Mouse (Mus musculus): ENCODE data around the gene Rbfox3.

- no peak for TF ChIP-seq EP300 (optimal IDR thresholded peaks at IDR 0.05)
- no peak for TF ChIP-seq CTCF (IDR thresholded peaks at IDR 0.05; ENCODE audit: low read depth)
Observed at GRCm38 (mm10) chr11:118934925-118935324, 23.5 kb upstream of the Rbfox3 start.

All from stomach, postnatal 0 days (tissue).